Mouse (Mus musculus) embryonic facial prominence, embryonic 10.5 days (tissue): ENCODE measurements around the gene Stn1. TPM values are rescaled to one million over a fixed set of nuclear protein-coding genes. Genes with fewer than 3 reads are reported as not detected.
A peak's percentile ranks its signal among the peaks of the same experiment; 100 is the strongest.

ENCODE experiments used
- DNase-seq: peaks from one replicate; pipeline ENCODE4 v3.0.0-alpha.2; 2017; ENCODE audit warnings: low spot score
- H3K27ac ChIP-seq: fragments of 300-500 bp; sonication (generic); replicated peaks from 2 replicates; pipeline ENCODE4 v1.5.1; 2016; ENCODE audit warnings: mild to moderate bottlenecking
- H3K27me3 ChIP-seq: fragments of 300-500 bp; sonication (generic); replicated peaks from 2 replicates; pipeline ENCODE4 v1.6.1; 2016; ENCODE audit warnings: low read depth, mild to moderate bottlenecking; ENCODE audit not compliant: poor library complexity, severe bottlenecking
- H3K36me3 ChIP-seq: fragments of 300-500 bp; sonication (generic); replicated peaks from 2 replicates; pipeline ENCODE4 v1.6.1; 2016; ENCODE audit warnings: mild to moderate bottlenecking, moderate library complexity
- H3K4me1 ChIP-seq: fragments of 300-500 bp; sonication (generic); 2 replicates; pipeline ENCODE4 v1.6.1; 2016
- H3K4me3 ChIP-seq: fragments of 300-500 bp; sonication (generic); 2 replicates; pipeline ENCODE4 v1.5.1; 2016; ENCODE audit warnings: mild to moderate bottlenecking, moderate library complexity
- H3K9me3 ChIP-seq: fragments of 300-500 bp; sonication (generic); 2 replicates; pipeline ENCODE4 v1.6.1; 2016; ENCODE audit warnings: mild to moderate bottlenecking
- WGBS: fragments of 180-500 bp; shearing (Covaris S2); methylation state at CpG from one replicate; pipeline ENCODE4 v1.1.7; 2016; 5-methylcytosine and 5-hydroxymethylcytosine counted together
- polyA plus RNA-seq: library from polyadenylated mRNA; unstranded; fragments of >200 nt; fragmentation: Nextera tagmentation; extraction: Ambion mirVana; gene quantifications from 2 replicates; pipeline ENCODE4 v1.2.1, GENCODE M21; 2016

The Stn1 gene
- polyA plus RNA-seq, 1 experiment from 2014 or later: 68.3 TPM

DNA sequence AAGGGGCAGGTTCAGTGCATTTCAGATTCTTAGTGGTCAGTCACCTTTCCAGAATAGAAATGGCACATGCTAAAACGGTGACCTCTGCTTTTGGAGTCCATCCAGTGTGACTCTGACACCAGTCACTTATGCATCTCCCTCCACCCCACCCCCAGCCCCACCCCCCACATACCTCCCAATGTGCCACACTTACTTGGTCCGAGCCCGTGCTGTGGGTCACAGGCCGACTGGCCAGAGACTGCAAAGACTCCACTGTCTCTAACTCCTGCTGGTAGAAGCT, 23.7 kb downstream of the Stn1 start:
- peaks cover 45% of the 10 kb centered on the region for H3K4me1 ChIP-seq
- DNase-seq: no peak
- no peaks in the 10 kb centered on the region for H3K9me3 ChIP-seq
- no peak overlapping the region for H3K4me3 ChIP-seq
- H3K36me3 ChIP-seq: peaks cover 77% of the 10 kb centered on the region
- H3K27me3 ChIP-seq: no peaks in the 10 kb centered on the region
- no peak overlapping the region for H3K27ac ChIP-seq
- 81% methylated on average over 4 of the region's 4 CpGs for WGBS

DNA sequence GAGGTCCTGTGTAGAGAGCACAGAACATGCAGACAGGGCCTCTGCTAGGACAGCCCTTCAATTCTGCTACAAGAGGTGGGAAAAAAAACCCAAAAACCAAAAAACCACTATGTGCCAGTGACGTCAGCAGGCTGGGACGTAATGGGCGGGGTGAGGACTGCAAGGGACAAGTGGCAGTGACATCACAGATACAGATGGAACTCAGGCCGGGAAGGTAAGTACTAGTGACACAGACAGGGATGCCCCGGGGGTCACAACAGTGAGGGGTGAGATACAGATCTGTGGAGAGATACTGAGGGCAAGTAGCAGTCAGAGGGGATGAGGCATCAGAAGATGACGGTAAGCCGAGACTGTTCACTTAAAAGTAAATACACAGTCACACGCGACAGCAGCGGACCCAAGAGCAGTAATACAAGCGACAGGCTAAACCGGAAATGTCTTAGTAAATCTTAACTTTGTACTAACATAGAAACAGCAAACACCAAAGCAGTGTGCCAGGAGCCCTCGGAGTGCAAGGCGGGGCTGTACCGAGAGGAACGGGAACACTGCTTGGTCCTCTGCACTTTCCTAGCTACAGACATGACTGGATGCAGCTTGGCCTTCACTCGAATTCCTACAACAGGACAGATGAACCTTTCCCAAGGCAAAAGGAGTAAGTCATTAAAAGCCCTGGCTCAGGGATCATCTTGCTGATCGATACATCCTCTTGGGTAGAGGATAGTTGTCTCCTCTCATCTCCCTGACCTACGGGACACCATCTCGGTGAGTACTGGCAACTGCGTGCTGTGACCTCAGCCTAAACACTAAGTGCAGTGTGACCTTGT, 24.3 kb downstream of the Stn1 start:
- H3K4me1 ChIP-seq: peaks cover 45% of the 10 kb centered on the region
- no peak overlapping the region for H3K4me3 ChIP-seq
- no peak overlapping the region for H3K27ac ChIP-seq
- DNase-seq: no peak
- H3K36me3 ChIP-seq: peaks cover 72% of the 10 kb centered on the region
- no peaks in the 10 kb centered on the region for H3K27me3 ChIP-seq
- no peaks in the 10 kb centered on the region for H3K9me3 ChIP-seq
- 85% methylated on average over 21 of the region's 21 CpGs for WGBS

DNA sequence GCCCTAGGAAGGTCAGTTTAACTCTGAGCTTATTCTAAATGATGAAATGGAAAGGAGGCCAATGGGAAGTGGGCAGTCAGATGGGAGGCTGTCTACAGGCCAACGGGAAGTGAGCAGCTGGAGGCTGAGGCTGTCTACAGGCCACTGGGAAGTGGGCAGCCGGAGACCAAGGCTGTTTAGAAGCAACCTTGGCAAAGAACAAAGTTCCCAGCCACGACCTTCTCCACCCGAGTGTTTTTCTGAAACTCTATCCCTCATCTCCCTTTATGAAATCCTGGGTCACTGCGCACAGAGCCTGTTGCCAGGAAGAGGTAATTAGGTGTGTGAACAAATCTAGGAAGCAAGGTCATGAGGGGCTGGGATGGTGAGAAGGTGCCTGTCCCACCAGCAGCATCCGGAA, 25.3 kb downstream of the Stn1 start:
- Histone ChIP-seq H3K9me3 (no peaks in the 10 kb centered on the region), H3K4me1 (peaks cover 48% of the 10 kb centered on the region), H3K27me3 (no peaks in the 10 kb centered on the region), H3K4me3 (no peak overlapping the region), H3K36me3 (peaks cover 67% of the 10 kb centered on the region), H3K27ac (0 out of 2 replicates have a peak overlapping the region, but pooled peaks have one; percentile 80)
- WGBS: 58% methylated on average over 6 of the region's 6 CpGs
- DNase-seq: no peak

GRCm38 (mm10) chr19:47511294-47511675, 26.0 kb downstream of the Stn1 start:
- Histone ChIP-seq H3K27ac (peak overlapping the region; percentile 80), H3K4me1 (peaks cover 48% of the 10 kb centered on the region), H3K4me3 (no peak overlapping the region), H3K36me3 (peaks cover 62% of the 10 kb centered on the region), H3K9me3 (no peaks in the 10 kb centered on the region), H3K27me3 (no peaks in the 10 kb centered on the region)
- DNase-seq: no peak
- 63% methylated on average over 7 of the region's 7 CpGs for whole genome bisulfite sequencing

DNA sequence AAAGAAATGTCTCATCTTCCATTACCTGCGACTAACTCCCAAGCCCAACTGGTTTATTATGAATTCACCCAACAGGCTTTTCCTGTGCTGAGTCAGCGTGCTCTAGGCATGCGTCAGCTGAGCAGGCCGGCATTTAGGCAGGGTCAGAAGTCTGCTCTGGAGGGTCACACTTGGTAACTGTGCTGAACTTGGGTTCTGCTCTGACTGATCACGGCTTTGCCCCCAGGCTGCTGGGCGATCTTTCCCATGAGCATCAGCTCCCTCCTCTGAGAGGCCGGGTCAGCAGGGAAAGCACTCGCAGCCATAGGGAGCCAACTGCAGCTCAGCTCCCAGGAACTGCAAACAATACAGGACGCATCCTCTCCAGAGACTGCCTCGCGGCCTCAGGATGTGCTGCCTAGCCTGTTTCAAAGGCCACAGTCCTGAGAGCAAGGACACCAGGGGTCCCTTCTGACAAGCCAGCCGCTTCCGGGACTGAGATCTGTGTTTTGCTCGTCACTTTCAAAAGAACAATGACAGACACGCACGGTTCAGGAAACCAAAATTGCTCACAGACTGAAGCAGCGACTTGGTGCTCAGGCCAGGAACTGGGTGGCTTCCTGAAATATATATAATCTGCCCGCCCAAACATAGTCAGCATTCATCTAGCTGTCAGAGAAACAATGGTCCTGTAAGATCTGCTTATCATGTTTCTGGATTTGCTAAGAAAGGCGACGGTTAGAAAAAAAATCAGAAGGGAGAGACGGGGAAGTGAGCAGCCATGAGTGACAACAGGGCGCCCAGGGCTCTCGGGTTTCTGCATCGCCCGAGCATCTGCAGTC, 26.6 kb downstream of the Stn1 start:
- no peaks in the 10 kb centered on the region for H3K27me3 ChIP-seq
- H3K36me3 ChIP-seq: peaks cover 61% of the 10 kb centered on the region
- WGBS: 26% methylated on average over 25 of the region's 25 CpGs

GRCm38 (mm10) chr19:47510135-47510472, 27.2 kb downstream of the Stn1 start:
- no peak for DNase-seq
- Histone ChIP-seq H3K4me3 (no peak overlapping the region), H3K9me3 (no peaks in the 10 kb centered on the region), H3K27me3 (no peaks in the 10 kb centered on the region), H3K4me1 (peaks cover 48% of the 10 kb centered on the region), H3K36me3 (peaks cover 61% of the 10 kb centered on the region), H3K27ac (peak overlapping the region; percentile 80)
- 82% methylated on average over 7 of the region's 7 CpGs for WGBS

More for the DNA sequence above, 26.6 kb downstream of the Stn1 start:
- H3K4me3 ChIP-seq: peak overlapping the region; percentile 27; the same call in 1 of the 2 replicates
- peaks cover 48% of the 10 kb centered on the region for H3K4me1 ChIP-seq
- no peaks in the 10 kb centered on the region for H3K9me3 ChIP-seq
- peak overlapping the region; percentile 80 for H3K27ac ChIP-seq
- peak; percentile 52 for DNase-seq

GRCm38 (mm10) chr19:47508771-47509281, 28.5 kb downstream of the Stn1 start:
- H3K27me3 ChIP-seq: no peaks in the 10 kb centered on the region
- WGBS: 77% methylated on average over 5 of the region's 5 CpGs
- no peak overlapping the region for H3K4me3 ChIP-seq

DNA sequence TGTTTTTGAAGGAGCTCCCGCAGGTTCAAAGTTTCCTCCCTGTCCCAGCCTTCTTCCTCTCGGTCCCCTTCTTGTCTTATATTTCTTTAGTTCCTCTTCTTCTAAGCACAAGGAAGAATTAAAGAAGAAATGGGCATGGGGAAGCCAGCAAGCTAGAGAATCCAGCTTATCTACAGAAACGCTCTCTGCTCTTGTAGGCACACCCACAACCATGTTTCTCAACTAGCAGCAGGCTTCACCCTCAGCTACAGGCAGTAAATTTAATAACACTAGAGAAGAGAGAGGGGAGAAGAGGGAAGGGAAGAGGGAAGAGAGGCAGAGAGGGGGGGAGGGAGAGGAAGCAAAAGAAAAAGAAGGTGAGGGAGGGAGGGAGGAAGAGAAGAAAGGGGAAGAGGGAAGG, 29.1 kb downstream of the Stn1 start:
- peaks cover 47% of the 10 kb centered on the region for H3K4me1 ChIP-seq
- H3K27ac ChIP-seq: no peak overlapping the region
- H3K4me3 ChIP-seq: no peak overlapping the region
- peaks cover 53% of the 10 kb centered on the region for H3K36me3 ChIP-seq
- WGBS: 83% methylated on average over 3 of the region's 3 CpGs
- no peaks in the 10 kb centered on the region for H3K27me3 ChIP-seq
- no peak for DNase-seq
- H3K9me3 ChIP-seq: no peaks in the 10 kb centered on the region

More at GRCm38 (mm10) chr19:47508771-47509281, 28.5 kb downstream of the Stn1 start:
- H3K9me3 ChIP-seq: no peaks in the 10 kb centered on the region
- H3K27ac ChIP-seq: 0 out of 2 replicates have a peak overlapping the region, but pooled peaks have one; percentile 26
- H3K36me3 ChIP-seq: peaks cover 54% of the 10 kb centered on the region
- DNase-seq: no peak
- peaks cover 48% of the 10 kb centered on the region for H3K4me1 ChIP-seq

GRCm38 (mm10) chr19:47507128-47508121, 29.9 kb downstream of the Stn1 start:
- Histone ChIP-seq H3K4me1 (peaks cover 40% of the 10 kb centered on the region), H3K27ac (no peak overlapping the region), H3K36me3 (peaks cover 52% of the 10 kb centered on the region)

GRCm38 (mm10) chr19:47503625-47504024, 33.7 kb downstream of the Stn1 start:
- no peak for DNase-seq
- Histone ChIP-seq H3K27ac (no peak overlapping the region), H3K9me3 (no peaks in the 10 kb centered on the region), H3K4me3 (no peak overlapping the region), H3K4me1 (peaks cover 19% of the 10 kb centered on the region), H3K27me3 (no peaks in the 10 kb centered on the region), H3K36me3 (peaks cover 43% of the 10 kb centered on the region)
- WGBS: 67% methylated on average over 4 of the region's 4 CpGs

More at GRCm38 (mm10) chr19:47507128-47508121, 29.9 kb downstream of the Stn1 start:
- WGBS: 66% methylated on average over 27 of the region's 27 CpGs
- Histone ChIP-seq H3K9me3 (no peaks in the 10 kb centered on the region), H3K27me3 (no peaks in the 10 kb centered on the region), H3K4me3 (no peak overlapping the region)
- peak; percentile 58 for DNase-seq

- H3K9me3 ChIP-seq: no peaks in the 10 kb centered on the region
- WGBS: 76% methylated on average over 8 of the region's 8 CpGs
- no peaks in the 10 kb centered on the region for H3K27me3 ChIP-seq
- no peak for DNase-seq
- H3K4me3 ChIP-seq: no peak overlapping the region
- no peak overlapping the region for H3K27ac ChIP-seq
- peaks cover 42% of the 10 kb centered on the region for H3K36me3 ChIP-seq
- H3K4me1 ChIP-seq: peaks cover 19% of the 10 kb centered on the region
Observed at GRCm38 (mm10) chr19:47502563-47502962, 34.7 kb downstream of the Stn1 start.
